Mouse (Mus musculus) liver, embryonic 16.5 days (tissue): Measurements from ENCODE around the gene Arfrp1. TPM values are rescaled to one million over a fixed set of nuclear protein-coding genes. Genes with fewer than 3 reads are reported as not detected.

Experiments
- ATAC-seq: fragments of 200-750 bp; cut with Nextera tagmentation; 2 replicates; pipeline ENCODE4 v1.8.0; 2017; ENCODE audit warnings: low read depth, mild to moderate bottlenecking, moderate number of reproducible peaks, moderate library complexity
- H3K27ac ChIP-seq: fragments of 300-500 bp; sonication (generic); 2 replicates; pipeline ENCODE4 v1.5.1; 2014; ENCODE audit warnings: mild to moderate bottlenecking, low read length
- H3K27me3 ChIP-seq: fragments of 300-500 bp; sonication (generic); 2 replicates; pipeline ENCODE4 v1.6.1; 2014; ENCODE audit warnings: low read depth, low read length, mixed read lengths; ENCODE audit not compliant: control insufficient read depth, insufficient read depth
- H3K36me3 ChIP-seq: fragments of 300-500 bp; sonication (generic); 2 replicates; pipeline ENCODE4 v1.6.1; 2014; ENCODE audit warnings: mild to moderate bottlenecking; ENCODE audit not compliant: control insufficient read depth, insufficient read depth
- H3K4me1 ChIP-seq: fragments of 300-500 bp; sonication (generic); 2 replicates; pipeline ENCODE4 v1.6.1; 2014; ENCODE audit warnings: low read depth, low read length, mixed read lengths; ENCODE audit not compliant: control insufficient read depth
- H3K4me2 ChIP-seq: fragments of 300-500 bp; sonication (generic); 2 replicates; pipeline ENCODE4 v1.6.1; 2014; ENCODE audit warnings: low read depth, low read length, mixed read lengths
- H3K4me3 ChIP-seq: fragments of 300-500 bp; sonication (generic); 2 replicates; pipeline ENCODE4 v1.5.1; 2014; ENCODE audit warnings: low read depth, mild to moderate bottlenecking, low read length
- H3K9ac ChIP-seq: fragments of 300-500 bp; sonication (generic); 2 replicates; pipeline ENCODE4 v1.6.1; 2014; ENCODE audit warnings: low read depth, low read length
- H3K9me3 ChIP-seq: fragments of 300-500 bp; sonication (generic); replicated peaks from 2 replicates; pipeline ENCODE4 v1.6.1; 2016; ENCODE audit warnings: low read length; ENCODE audit not compliant: control insufficient read depth
- WGBS: fragments of 180-500 bp; shearing (Covaris S2); extraction: QIAGEN DNeasy Blood & Tissue Kit; methylation state at CpG from one replicate; pipeline ENCODE4 v1.1.7; 2014; ENCODE audit not compliant: insufficient replicate concordance; 5-methylcytosine and 5-hydroxymethylcytosine counted together
- polyA plus RNA-seq: library from polyadenylated mRNA; unstranded; fragments of >200 nt; fragmentation: Nextera tagmentation; extraction: Ambion mirVana; gene quantifications from 2 replicates; pipeline ENCODE4 v1.2.1, GENCODE M21; 2015

The Arfrp1 gene
- polyA plus RNA-seq, 1 experiment from 2014 or later = 20.7 TPM

DNA sequence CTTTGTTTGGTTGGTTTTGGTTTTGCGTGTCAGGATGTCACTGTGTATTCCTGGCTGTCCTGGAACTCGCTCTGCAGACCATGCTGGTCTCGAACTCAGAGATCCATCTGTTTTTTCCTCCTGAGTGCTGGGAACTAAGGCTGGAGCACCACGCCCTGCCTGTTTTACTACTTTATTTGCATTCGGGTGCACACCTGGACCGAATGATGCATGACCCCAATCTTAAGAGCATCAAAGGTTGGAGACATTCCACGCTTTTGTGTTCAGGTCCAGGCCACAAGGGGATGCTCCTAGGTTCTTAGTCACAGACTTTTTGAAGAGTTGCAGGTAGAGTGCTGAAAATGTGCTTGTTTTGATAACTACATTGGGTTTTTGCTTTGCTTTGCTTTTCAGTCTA, 45.1 kb downstream of the Arfrp1 start:
- no peak for ATAC-seq

DNA sequence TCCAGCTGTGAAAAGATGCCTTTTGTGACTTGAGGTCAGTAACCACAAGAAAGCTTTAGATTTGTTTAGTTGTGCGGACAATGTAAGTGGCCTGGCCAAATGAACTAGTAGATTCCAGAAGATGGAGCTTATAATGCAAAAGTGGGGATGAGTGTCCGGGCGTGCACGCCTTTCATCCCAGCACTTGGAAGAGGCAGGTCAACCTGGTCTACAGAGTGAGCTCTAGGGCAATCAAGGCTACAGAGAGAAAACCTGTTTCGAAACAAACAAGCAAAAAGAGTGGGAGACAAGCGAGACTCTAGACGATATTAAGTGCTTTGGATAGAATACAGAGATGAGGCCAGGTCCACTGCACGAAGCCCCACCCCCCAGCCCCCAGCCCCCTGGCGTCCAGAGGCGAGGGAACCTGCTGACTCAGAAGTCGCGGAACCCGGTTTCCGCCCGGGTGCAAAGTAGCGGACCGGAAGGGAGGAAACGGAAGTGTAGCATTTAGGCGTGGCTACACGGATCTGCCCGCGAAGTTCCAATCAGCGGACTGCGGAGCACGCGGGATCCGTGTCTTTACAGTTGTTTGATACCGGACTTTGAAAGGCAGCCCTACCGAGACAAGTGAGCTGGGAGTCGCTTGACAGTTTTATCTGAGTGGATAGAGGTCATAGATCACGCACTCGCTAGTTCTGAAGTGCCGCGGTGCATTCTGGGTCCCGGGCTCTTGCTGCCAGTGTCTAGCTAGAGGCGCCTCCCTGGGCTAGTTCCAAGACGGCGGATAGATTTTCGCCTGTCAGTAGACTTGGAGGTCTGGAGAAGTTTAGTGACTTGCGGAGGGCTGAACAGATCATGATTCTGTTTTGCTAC, 45.7 kb downstream of the Arfrp1 start, which contains the start of gene Rtel1:
TSS of gene Rtel1 (plus strand) at position 492 of the 855 bp plus-strand sequence.
- Histone ChIP-seq H3K9ac (peak within 1 kb of the TSS; percentile 80), H3K4me2 (peak within 1 kb of the TSS; percentile 89), H3K27ac (peak within 1 kb of the TSS; percentile 93), H3K27me3 (peaks cover 23% of the 10 kb centered on the region), H3K9me3 (no peaks in the 10 kb centered on the region), H3K4me1 (peaks cover 15% of the 10 kb centered on the region), H3K36me3 (peaks cover 12% of the 10 kb centered on the region; the same call in 1 of the 2 replicates), H3K4me3 (peak within 1 kb of the TSS; percentile 85)
- ATAC-seq = peak; percentile 92
- WGBS = 4% methylated on average over 40 of the region's 40 CpGs

More for the DNA sequence above, 45.1 kb downstream of the Arfrp1 start:
- H3K4me2 ChIP-seq = peak overlapping the region; percentile 89
- H3K27me3 ChIP-seq = peaks cover 17% of the 10 kb centered on the region
- H3K4me3 ChIP-seq = peak overlapping the region; percentile 85
- H3K27ac ChIP-seq = peak overlapping the region; percentile 93
- peaks cover 12% of the 10 kb centered on the region; the same call in 1 of the 2 replicates for H3K36me3 ChIP-seq
- peak overlapping the region; percentile 80 for H3K9ac ChIP-seq
- no peaks in the 10 kb centered on the region for H3K9me3 ChIP-seq
- 8% methylated on average over 7 of the region's 7 CpGs for WGBS
- H3K4me1 ChIP-seq = peaks cover 15% of the 10 kb centered on the region

DNA sequence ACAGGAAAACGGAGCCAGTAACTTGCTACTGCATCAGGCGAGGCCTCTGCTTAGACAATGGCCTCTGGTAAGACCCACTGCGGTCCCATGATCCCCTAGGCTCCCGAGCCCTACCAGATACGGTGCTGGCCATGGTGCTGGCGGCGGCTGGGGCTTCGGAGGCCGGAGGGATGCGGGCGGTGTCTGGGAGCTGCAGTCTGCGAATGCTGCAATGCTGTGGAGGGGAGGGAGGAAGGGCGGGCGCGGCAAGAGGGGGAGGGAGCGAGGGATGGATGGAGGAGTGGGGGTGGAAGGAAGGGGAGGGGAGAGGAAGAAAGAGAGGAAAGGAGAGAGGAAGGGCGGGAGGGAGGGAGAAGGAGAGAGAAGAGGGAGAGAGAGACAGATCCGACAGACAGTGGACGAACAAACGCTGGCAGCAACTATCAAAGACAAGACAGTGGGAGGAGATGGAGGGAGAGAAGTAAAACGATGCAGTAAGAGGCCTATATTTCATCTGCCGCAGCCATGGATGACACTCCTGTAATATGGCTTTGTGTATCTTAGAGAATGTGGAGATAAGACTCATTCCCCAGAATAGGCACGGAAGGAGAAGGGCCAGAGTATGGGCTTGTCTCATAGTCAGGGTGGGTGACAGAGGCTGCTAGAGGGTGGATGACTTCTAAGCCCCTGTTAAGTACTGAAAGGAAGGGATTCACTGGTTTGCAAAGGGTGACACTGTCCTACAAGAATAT, 51.0 kb downstream of the Arfrp1 start, which contains the start of gene Stmn3:
TSS of gene Stmn3 (minus strand) at position 421 of the 731 bp plus-strand sequence.
- Histone ChIP-seq H3K4me3 (no peak within 1 kb of the TSS), H3K36me3 (no peaks in the 10 kb centered on the region), H3K4me2 (no peak within 1 kb of the TSS), H3K27ac (no peak within 1 kb of the TSS), H3K4me1 (peaks cover 8% of the 10 kb centered on the region), H3K9me3 (no peaks in the 10 kb centered on the region), H3K9ac (no peak within 1 kb of the TSS), H3K27me3 (peaks cover 51% of the 10 kb centered on the region)
- WGBS = 6% methylated on average over 23 of the region's 23 CpGs
- peak; percentile 30; the same call in 1 of the 2 replicates for ATAC-seq

DNA sequence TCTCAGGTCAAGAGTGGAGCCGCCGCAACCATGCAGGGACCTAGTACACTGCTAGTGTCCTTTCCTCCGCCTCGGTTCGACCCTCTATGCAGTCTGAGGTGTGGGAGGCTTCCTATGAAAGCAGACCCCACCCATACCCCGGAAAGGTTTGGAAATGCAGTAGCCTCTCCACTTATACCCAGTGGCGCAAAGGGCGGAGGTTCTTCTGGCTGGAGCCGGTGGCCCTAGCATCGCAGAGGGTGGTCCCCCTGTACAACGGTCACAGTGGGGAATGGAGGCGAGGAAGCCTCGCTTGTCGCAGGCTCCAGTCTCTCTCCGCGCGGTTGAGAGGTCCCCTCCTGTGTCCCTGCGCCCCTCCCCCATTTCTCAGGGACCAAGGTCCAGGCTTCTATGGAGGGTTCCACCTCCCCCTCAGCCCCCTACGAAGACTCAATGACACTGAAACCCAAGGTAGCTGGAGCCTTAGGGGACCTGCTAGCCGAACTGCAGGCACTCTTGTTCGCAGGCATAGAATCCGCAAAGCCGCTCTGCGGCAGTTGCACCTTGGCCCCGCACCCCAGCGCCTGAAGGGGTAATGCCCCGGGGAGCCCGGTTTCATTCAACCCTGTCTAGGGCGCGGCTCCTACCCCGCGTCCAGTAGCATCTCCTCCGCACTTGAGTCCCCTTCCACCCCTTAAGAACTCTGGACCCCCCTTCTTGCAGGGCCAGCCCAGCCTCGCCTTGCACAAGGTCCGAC, 51.7 kb downstream of the Arfrp1 start:
- Histone ChIP-seq H3K4me2 (no peak overlapping the region), H3K27me3 (peaks cover 57% of the 10 kb centered on the region), H3K36me3 (no peaks in the 10 kb centered on the region), H3K9ac (no peak overlapping the region), H3K4me3 (no peak overlapping the region), H3K9me3 (no peaks in the 10 kb centered on the region), H3K4me1 (peaks cover 4% of the 10 kb centered on the region), H3K27ac (no peak overlapping the region)
- no peak for ATAC-seq
- WGBS = 7% methylated on average over 35 of the region's 35 CpGs

DNA sequence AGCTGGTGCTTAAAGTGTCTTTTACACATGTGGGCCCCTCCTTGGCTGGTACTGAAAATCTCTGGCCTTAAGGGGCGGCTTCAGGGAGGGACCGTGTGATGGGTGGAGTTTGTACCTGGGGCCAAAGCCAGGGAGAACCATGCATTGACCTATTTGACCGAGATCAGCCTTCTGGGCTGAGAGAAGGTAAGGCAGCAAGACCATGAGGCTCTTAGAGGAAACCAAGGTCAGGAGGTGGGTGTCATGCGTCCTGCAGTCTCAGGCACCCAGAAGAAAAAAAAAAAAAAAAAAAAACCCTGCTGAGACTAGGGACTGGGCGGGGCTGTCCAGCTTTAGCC, 52.2 kb downstream of the Arfrp1 start:
- peaks cover 4% of the 10 kb centered on the region for H3K4me1 ChIP-seq
- no peak overlapping the region for H3K9ac ChIP-seq
- no peak overlapping the region for H3K4me2 ChIP-seq
- ATAC-seq = no peak
- H3K27me3 ChIP-seq = peaks cover 60% of the 10 kb centered on the region
- H3K36me3 ChIP-seq = no peaks in the 10 kb centered on the region
- H3K4me3 ChIP-seq = no peak overlapping the region
- WGBS = 16% methylated on average over 5 of the region's 5 CpGs
- H3K27ac ChIP-seq = no peak overlapping the region
- H3K9me3 ChIP-seq = no peaks in the 10 kb centered on the region

DNA sequence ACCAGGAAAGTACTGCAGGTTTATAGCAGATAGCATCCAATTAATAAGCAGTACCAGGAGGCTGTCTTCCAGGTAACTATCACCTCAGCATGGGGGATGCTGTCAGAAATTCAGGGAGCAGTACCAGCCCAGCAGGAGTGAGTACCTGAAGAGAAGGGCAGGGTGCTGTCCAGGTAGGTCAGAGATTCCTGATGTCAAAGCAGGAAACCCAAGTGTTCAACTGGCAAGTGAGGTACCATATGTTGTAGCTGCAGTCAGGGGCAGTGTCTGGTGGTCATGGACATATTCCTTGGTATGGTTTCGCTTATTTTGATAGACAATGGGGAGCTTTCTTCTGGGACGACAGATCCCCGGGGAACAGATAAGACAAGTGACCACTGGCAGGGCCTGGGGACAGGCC, 52.8 kb downstream of the Arfrp1 start:
- no peak for ATAC-seq
- peaks cover 64% of the 10 kb centered on the region for H3K27me3 ChIP-seq
- WGBS = 62% methylated on average over 3 of the region's 3 CpGs
- no peaks in the 10 kb centered on the region for H3K9me3 ChIP-seq
- H3K4me1 ChIP-seq = peaks cover 4% of the 10 kb centered on the region
- no peak overlapping the region for H3K4me3 ChIP-seq
- H3K4me2 ChIP-seq = no peak overlapping the region
- H3K36me3 ChIP-seq = no peaks in the 10 kb centered on the region
- H3K27ac ChIP-seq = no peak overlapping the region
- no peak overlapping the region for H3K9ac ChIP-seq

Other genes starting within 250 kb of the Arfrp1 start
- 0.16 and 0.32 TPM in 2 replicates for gene Kcnq2, start 230.1 kb downstream of the Arfrp1 start, polyA plus RNA-seq
- not detected in 2 replicates for gene Eef1a2, start 208.4 kb downstream of the Arfrp1 start, polyA plus RNA-seq
- 92.7 and 94.4 TPM in 2 replicates for gene Ppdpf, start 178.2 kb downstream of the Arfrp1 start, polyA plus RNA-seq
- gene Ptk6, start 162.6 kb downstream of the Arfrp1 start, polyA plus RNA-seq = 0.15 and 0.27 TPM in 2 replicates
- 0.51 and 0.54 TPM in 2 replicates for gene Srms, start 152.2 kb downstream of the Arfrp1 start, polyA plus RNA-seq
- 0.15 and 0.33 TPM in 2 replicates for gene Fndc11, start 145.4 kb downstream of the Arfrp1 start, polyA plus RNA-seq
- 2.6 and 3.2 TPM in 2 replicates for gene Helz2, start 123.4 kb downstream of the Arfrp1 start, polyA plus RNA-seq
- gene Gmeb2, start 77.4 kb downstream of the Arfrp1 start, polyA plus RNA-seq = 9.4 and 9.8 TPM in 2 replicates
- 0.08 and 0.32 TPM in 2 replicates for gene Stmn3, start 50.9 kb downstream of the Arfrp1 start, polyA plus RNA-seq
- 19.7 and 21.0 TPM in 2 replicates for gene Rtel1, start 45.7 kb downstream of the Arfrp1 start, polyA plus RNA-seq
- gene Zgpat, start 476 bp downstream of the Arfrp1 start, polyA plus RNA-seq = 8.8 and 10.5 TPM in 2 replicates
- 4.7 and 6.3 TPM in 2 replicates for gene Lime1, start 14.7 kb upstream of the Arfrp1 start, polyA plus RNA-seq
- 7.0 and 7.5 TPM in 2 replicates for gene Zbtb46, start 94.0 kb upstream of the Arfrp1 start, polyA plus RNA-seq
- 0.09 TPM in 1 of 2 replicates, not detected in the other for gene Abhd16b, start 127.8 kb upstream of the Arfrp1 start, polyA plus RNA-seq
- 62.7 and 69.3 TPM in 2 replicates for gene Tpd52l2, start 131.7 kb upstream of the Arfrp1 start, polyA plus RNA-seq
- gene Dnajc5, start 155.1 kb upstream of the Arfrp1 start, polyA plus RNA-seq = 26.4 and 27.3 TPM in 2 replicates
- gene Uckl1, start 219.5 kb upstream of the Arfrp1 start, polyA plus RNA-seq = 21.0 and 23.6 TPM in 2 replicates
- gene Prpf6, start 226.5 kb upstream of the Arfrp1 start, polyA plus RNA-seq = 24.2 and 25.0 TPM in 2 replicates
- 6.2 and 7.6 TPM in 2 replicates for gene Zfp512b, start 227.4 kb upstream of the Arfrp1 start, polyA plus RNA-seq
- gene Samd10, start 233.8 kb upstream of the Arfrp1 start, polyA plus RNA-seq = 1.7 and 2.3 TPM in 2 replicates